Comparison of ENCODE assay signal across 16 mouse cellular contexts in the genomic region with DNA sequence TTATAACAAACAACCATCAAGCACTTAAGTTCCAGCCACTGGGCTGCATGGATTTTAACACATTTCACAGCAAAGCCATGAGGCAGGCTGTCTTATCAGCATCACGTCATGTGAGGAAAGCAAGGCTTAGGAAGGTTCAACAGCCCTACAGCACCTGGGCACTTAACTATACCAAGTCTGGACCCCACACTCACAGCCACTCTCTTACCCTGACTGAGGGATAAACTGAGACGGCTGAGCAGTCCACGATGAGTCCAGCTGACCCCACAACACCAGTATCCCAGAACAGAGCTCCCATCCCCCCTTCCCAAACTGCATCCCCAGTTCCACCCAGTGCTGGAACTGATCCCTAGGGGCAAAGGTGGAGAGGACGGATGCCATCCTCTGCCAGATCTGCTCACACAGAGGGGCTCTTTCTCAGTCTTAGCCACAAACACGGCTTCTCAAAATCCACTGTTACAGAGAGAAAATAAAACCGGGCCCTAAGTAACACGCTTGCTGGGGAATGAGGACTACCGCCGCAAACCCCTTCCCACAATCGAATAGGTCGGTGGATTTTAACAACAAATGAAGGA. TPM values are rescaled to one million over a fixed set of nuclear protein-coding genes. Genes with fewer than 3 reads are reported as not detected.
DNase-seq lines count a peak whose midpoint lies in the region.
"Had no signal": no experiment of that assay in that cellular context is flagged by ENCODE, and none has a peak within 500 bp of the region (broad histone marks: within the 10 kb centered on the region; RNA-seq: fewer than 3 reads in every experiment).

No protein-coding gene starts in this region.

- peak; percentile 81 for DNase-seq in heart, adult 11 months
- DNase-seq in heart, adult 18-20 months, result no peak
- DNase-seq in urinary bladder, postnatal 4 days (ENCODE audit: low spot score in 2 of 2), result peak; percentile 5 to 54
- no peak for DNase-seq in urinary bladder, adult 2 months (ENCODE audit: low spot score)
- DNase-seq in induced T-regulatory cell, adult 2 months (ENCODE audit: low read depth), result peak; percentile 54
- no peak for DNase-seq in liver
- DNase-seq: adrenal gland, adult 2 months; adrenal gland, postnatal 10 days; adrenal gland, postnatal 25 days; B cell, adult 2 months; cerebellum, adult 11-12 months; cerebellum, adult 2 months; cerebellum, adult 9-10 months; cerebellum, postnatal 10 days; cerebellum, postnatal 25 days; forebrain, postnatal 0 days had no signal

RNA-seq across cellular contexts. Expression of gene Pttg1, which starts 46.1 kb away (rescaled TPM):
- 10 to 100 TPM; 85.4 to 89.1 TPM for total RNA-seq in heart, adult 18-20 months (2021)
- 126 and 144 TPM in 2 replicates for polyA plus RNA-seq in urinary bladder, adult 2 months (2012; rRNA removed)

RNA-seq across cellular contexts. Expression of gene Slu7, which starts 53.5 kb away (rescaled TPM):
- 10 to 100 TPM; 30.2 to 34.6 TPM for total RNA-seq in heart, adult 18-20 months (2021)
- polyA plus RNA-seq in urinary bladder, adult 2 months (2012; rRNA removed), result 10.0 and 21.3 TPM in 2 replicates

Comparison
In these comparisons a context has a peak if more than half of its experiments do, and no peak if none do; other contexts are left out.
1. DNase-seq: peak in heart, adult 11 months (single experiment), urinary bladder, postnatal 4 days (2 of 2) and induced T-regulatory cell, adult 2 months (single experiment); none in heart, adult 18-20 months (0 of 2), urinary bladder, adult 2 months (single experiment) and liver (single experiment).